Mouse (Mus musculus) granulocyte monocyte progenitor cell, adult 5-6 weeks (primary cell): ENCODE results near the gene Aco1. TPM values are rescaled to one million over a fixed set of nuclear protein-coding genes. Genes with fewer than 3 reads are reported as not detected.
"Not testable (repeated sequence)": the region's sequence is repeated elsewhere in the genome, so short reads cannot be mapped to it uniquely, and the experiment has no call there.

Experiments
- ATAC-seq: replicated peaks from 2 replicates; pipeline ENCODE4 v1.8.0; 2016; ENCODE audit warnings: mild to moderate bottlenecking, moderate TSS enrichment, inconsistent platforms; ENCODE audit not compliant: poor library complexity, severe bottlenecking
- total RNA-seq, 2 experiments: library from RNA; stranded (forward) in 1 of 2; stranded (reverse) in 1 of 2; fragments of 200-712, 200-1000 nt in 1 of 2; fragments of >200 nt in 1 of 2; fragmentation: Nextera tagmentation in 1 of 2; gene quantifications; 2 replicates each; pipeline ENCODE4 v1.2.3; 2014 to 2017

The Aco1 gene
- total RNA-seq (2014; fragmentation: Nextera tagmentation) (20.6 and 30.3 TPM in 2 replicates), total RNA-seq (2017) (17.2 and 26.8 TPM in 2 replicates)

DNA sequence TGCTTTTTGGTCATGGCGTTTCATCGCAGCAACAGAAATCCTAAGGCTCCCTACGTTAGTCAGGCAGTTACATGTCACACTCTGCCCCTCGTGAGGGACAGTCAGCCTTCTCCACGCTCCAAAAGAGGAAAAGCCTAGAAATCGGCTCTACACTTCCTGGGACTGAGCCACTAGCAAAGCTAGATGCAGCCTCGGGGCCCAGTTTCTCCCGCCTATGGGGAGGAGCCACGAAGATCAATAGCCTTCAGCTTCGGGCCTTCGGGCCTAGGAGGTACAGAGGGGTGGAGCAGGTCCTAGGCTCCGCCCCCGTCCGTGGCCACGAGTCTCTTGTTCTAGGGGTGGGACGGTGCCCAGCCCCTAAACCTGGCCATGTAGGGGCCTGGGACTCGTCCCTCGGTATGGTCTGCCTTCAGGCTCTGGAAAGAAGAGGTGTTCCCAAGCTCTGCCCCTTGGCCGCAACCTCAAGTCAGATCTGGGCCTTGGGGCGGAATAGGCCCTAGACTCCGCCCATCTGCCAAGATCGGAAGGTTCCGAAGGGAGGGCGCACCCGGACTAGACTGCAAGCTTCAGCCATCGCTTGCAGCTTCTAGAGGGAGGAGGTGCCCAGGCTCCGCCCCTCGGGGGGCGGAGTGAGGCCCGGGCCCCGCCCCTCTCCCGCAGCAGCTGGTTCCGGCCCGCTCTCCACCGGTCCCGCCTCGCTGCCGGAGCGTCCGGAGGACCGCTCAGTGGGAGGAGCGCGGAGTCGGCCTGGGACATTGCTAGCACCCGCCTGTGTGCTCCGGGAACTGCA lies at the start of gene Aco1:
Gene Aco1 (plus strand): TSS at position 339 of the 790 bp plus-strand sequence.
- peak; percentile 84 for ATAC-seq

DNA sequence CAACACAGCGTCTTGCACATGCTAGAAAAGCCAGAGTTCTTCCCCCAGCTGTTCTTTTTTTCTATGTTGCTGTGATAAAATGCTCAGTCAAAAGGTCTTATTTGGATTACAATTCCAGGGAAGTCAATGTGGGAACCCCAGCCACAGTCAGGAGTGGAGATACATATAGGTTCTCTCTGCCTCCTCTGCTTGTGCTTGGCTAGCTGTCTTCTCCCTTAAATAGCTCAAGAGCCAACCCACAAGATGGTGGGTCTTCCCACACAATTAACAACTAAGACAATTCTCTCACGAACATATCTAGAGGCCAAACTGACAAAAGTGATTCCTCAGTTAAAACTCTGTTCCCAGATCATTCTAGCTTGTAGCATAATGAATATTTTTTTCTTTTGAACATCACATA lies 47.9 kb upstream of the Aco1 start:
- ATAC-seq, result no peak

DNA sequence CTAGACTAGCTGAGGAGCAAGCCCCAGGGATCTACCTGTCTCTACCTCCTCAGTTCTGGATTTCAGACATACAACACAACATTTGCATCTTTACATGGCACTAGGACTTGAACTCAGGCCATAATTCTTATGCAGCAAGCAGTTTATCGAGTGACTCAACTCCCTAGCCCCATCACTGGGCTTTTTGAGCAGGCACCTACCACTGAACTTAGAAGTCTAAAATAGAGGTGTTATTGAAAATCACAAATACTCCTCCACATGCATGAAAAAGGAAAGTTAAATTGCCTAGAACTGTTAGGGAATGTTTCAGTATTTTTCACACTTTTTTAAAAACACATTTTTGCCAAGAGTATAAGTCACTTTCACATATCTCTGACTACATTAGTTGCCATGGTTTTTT lies 39.9 kb upstream of the Aco1 start:
- no peak for ATAC-seq

DNA sequence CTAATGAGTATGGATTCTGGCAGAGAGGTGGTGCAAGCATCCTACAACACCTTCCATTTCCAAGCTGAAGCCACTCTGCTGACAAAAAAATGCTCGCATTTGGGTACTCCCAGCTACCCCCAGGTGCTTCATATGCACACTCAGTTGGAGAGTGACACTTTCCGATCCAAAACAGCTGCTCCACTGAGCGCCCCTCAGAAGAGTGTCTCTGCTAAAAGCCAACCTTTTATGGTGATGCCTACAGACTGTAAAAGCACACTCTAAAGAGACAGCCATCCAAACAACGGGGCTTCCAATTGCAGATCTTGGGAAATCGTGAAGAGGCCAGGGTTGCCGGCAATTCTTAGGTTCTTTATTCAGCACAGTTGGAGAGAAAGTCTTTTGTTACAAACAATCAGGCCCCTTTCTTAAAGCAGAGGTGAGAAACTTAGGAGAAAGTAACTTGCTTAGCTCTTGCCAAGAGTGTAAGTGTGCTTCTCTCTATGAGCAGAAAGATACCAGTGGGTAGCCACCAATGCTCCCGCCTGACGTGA lies 36.8 kb upstream of the Aco1 start:
- ATAC-seq, result no peak

DNA sequence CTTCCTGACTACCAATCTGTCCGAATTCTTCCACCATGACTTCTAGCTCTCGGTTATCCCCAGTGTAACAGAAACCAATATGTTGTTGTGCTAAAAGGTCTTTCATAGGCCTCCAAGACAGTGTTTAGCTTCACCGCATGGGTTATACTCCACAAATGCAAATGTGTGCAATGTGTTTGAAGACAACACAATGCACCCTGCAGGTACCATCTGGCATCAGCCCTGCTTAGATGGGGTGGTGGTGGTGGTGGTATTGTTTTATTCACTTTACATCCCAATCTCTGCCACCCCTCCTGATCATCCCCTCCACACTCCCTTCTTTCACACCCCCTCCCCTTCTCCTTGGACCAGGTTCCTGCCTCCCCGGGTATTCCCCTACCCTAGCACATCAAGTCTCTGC lies 34.9 kb upstream of the Aco1 start:
- ATAC-seq, result no peak

DNA sequence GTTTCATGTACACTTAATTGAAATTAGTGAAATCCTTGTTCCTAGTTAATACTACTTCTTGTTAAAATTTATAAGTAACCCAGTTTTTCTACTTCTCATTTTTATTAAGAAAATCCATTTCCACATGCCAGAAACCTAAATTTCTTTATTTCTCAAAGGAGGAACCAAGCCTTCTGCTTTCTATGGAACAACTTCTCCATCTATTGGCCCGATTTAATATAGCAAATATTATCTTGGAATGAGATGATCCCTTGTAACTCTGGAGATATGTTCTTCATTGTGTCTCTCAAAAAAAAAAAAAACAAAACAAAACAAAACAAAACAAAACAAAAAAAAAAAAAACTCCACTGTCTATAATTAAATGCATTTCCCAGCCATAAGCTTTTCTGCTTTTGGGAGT lies 29.7 kb upstream of the Aco1 start:
- ATAC-seq, result no peak

DNA sequence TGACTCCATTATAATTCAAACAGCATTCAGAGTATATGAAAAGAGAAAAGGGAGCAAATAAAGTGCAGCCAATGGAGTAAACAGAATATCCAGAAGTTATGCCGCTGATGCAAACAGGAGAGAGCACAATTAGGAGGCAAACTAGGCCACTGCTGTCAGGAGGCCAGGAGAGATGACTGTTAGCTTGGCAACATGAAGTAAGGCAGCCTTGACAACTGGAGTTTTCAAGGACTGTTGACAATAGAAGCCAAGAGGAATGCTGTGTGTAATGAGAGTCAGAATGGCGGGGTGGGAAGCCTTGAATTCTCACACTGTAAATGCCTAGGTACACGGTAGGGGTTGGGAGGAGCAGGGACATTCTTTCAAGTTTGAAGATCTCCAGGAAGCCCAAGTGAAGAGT lies 21.7 kb upstream of the Aco1 start:
- no peak for ATAC-seq

DNA sequence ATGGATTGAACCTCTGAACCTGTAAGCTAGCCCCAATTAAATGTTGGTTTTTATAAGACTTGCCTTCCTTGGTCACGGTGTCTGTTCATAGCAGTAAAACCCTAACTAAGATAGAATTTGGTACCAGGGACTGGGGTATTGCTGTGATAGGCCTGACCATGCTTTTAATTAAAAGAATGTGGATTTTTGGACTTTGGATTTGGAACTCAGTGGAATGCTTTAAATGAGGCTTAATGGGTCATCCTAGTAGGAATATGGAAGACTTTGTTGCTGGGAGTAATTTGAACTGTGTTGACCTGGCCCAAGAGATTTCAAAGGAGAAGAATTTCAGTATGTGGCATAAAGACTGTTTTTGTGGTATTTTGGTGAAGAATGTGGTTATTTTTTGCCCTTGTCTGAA lies 20.6 kb upstream of the Aco1 start:
- ATAC-seq, result not testable (repeated sequence)

DNA sequence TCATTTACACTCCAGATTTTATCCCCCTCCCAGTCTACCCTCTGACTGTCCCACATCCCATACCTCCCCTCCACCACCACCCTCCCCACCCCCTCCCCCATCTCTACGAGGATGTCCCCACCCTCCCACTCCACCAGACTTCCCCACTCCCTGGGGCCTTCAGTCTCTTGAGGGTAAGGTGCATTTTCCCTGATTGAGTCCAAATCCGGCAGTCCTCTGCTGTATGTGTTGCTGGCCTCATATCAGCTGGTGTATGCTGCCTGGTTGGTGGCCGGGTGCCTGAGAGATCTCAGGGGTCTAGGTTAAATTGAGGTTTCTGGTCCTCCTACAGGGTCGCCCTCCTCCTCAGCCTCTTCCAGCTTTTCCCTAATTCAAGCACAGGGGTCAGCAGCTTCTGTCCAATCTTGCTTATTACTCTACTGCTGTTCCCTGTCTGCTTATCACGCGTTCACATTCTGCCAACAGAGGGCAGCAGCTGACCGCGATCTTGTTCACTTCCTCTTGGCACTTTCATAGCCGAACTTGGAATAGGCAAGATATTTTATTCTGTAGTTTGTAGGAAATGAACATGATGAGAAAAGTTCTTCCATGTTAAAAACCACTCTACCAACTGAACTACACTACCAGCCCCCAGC lies 8.3 kb upstream of the Aco1 start:
- ATAC-seq, result peak; percentile 95

DNA sequence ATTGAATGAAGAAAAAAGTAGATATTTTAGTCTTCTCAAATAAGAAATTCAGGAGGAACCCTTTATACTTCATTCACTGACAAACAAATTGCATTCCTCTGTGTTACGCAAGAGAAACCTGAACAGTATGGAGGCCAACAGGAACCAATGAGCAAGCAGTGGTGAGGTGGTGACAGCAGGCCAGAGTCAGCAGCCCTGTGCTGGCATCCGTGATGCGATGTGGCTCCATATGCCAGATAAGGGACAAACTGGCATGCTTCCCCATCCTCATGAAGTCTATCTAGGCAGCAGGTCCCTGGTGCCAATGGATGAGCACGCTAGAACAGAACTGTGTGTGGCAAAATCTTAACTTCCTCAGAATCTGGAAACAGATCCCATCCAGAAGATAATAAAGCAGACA lies 6.4 kb upstream of the Aco1 start:
- ATAC-seq, result peak; percentile 68

DNA sequence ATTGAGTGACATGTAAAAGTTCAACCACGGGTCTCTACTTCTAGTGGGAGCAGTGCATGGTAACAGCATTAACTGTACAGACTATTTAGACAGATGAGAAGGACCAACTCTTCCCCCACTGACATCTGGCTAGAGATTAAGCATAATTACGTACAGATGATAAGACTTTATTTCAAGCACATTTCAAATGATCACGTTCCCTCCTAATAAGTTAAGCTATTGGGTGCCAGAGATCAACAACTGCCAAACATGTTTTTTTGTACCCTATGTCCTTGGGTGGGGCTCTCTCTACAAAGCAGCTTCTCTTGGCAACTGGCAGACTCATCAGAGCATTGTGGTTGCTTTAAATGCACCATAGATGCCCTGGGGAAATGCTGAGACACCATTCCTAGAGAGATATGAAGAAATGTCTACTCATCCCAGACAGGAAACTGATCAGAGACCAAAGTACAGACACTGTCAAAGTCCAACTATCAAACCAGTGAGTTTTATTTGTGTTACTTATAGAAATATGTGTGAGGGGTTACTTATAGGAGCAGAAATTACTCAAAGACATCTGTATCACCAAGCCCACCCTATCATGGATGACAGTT lies 3.1 kb upstream of the Aco1 start:
- no peak for ATAC-seq

DNA sequence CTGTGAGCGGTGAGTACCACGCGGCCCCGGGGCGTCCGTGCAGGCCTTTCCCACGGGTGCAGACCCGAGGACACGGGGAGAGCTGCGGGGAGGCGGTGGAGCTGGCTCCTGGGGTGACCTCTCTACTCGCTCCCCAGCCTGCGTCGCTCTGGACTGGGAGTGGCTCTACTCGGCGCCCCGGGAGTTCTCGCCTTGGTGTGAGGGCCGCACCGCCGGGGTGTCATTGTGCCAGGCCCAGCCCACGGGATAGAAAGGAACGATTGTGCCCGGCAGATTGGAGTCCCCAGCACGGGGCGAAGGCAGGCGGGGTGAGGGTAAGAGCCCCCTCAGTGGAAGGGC lies 621 bp downstream of the Aco1 start:
- no peak; the same call in 1 of the 2 replicates for ATAC-seq

DNA sequence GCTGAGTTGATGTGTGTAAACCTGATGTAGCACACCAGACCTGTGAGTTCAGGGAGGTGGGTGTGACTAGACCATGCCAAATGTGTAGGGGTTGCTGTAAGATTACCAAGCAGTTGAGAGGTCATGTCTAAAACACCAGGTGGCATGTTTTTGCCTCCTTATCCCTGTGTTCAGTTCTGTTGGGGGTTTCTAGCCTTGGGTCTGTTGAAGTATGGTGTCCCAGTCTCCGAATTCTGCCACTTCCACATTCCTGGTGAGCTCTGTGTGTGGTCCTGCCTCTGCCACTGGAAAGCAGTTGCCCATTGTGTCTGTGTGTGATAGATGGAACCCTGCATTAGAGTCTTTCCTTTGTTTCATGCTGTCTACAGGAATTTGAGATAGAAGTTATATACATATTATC lies 1.7 kb downstream of the Aco1 start:
- no peak for ATAC-seq

DNA sequence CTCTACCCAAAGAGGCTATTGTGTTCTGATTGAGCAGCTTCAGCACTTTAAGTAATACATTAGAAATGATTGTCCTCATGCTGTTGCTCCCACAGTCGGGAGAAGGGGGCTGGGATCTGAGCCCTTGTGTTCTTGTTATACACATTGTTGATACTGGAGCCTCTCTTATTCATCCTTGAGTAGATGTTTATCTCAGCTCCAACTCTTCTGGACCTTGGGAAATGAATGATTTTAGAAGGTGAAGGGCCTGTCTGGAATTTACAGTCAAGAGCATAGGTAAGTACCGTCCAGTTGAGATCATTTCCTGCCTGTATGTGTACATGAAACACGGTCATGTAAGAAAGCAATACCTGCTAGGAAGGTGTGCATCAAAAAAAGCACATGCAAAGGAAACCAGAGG lies 2.1 kb downstream of the Aco1 start:
- ATAC-seq, result no peak

DNA sequence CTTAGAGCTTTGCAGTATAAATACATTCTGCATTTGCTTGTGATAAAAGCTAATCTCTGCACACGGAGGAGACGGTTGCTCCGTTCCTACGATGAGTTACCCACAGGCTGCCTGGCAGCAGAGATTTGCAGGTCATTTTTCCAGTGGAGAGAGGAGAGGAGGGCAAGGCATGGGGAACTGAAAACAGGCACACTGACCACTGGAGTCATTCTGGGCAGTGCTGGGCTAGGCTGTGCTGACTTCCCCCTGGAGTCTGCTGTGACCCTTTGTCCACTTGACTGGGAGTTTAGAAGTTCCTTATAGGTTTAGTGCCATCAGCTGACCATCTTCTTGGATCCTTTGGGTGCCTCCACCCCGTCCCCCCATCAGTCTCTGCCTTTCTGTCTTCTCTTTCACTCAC lies 5.4 kb downstream of the Aco1 start:
- ATAC-seq, result peak; percentile 21; the same call in 1 of the 2 replicates

DNA sequence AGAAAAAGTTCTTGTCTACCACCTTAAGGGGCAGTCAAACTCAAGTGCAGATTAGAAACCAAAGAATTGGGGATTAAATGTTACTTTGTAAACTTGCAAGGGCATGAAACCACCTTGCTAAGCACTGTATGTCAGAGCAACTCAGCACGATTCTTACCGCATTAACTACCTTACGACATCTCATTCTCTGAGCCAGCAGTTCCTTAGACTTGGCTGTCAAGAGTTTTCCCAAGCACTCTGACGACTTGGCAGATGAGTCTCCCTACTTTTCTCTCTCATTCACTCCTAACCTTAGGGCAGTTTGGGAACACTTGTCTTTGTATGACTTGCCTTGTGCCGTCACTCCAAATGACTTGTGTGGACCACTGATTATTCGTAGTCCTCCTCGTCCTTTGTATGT lies 7.2 kb downstream of the Aco1 start:
- ATAC-seq, result no peak

DNA sequence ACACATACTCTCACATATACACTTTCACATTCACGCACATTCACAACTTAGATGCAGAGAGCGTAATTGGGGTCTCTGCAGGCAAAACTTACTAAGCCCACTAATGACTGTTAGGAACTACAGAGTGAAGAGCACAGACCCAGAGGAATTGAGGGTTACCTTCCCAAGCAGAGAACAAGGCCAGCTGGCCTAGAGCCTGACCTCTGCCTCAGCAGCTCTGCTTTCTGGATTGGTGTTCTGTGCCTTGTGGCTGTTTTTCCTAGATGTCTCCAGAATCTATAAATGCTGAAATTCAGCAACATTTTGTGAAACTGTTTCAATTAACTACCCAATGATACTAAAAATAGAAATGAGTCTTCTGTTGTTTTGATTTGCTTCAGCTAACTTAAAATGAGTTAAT lies 9.9 kb downstream of the Aco1 start:
- no peak for ATAC-seq

DNA sequence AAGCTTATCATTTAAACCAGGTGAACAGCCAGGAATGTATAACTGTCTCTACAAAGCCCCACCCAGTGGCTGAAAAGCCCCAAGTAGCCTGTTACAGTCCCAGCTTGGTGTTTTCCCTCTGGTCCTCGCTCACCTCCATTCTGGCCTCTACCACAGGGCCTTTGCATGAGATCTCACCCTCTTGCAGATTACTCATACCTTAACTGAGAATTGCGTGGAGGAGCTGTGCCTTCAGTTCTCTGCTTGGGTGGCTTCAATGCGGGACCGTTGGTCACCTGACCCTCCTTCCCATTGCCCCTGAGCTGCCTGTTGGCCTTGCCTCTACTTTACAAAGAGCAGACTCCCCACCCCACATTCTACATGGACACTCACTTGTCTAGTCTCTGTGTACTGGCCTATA lies 10.6 kb downstream of the Aco1 start:
- ATAC-seq, result no peak

DNA sequence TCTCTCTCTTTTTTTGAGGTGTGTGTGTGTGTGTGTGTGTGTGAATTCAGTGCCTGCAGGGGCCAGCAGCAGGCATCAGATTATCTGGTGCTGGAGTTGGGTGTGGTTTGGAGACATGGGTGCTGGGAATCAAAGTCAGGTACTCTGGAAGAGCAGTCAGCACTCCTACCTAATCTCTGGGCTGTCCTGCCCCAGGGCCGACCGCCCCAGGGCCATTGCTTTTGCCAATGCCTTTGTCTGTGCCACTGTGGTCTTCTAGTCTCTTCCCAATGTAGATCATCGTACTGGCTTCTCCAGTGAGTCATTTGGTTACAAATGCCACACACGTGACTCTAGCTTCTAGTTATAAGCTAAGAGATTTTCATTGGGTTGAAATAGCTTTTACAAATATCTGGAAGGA lies 11.9 kb downstream of the Aco1 start:
- no peak for ATAC-seq

DNA sequence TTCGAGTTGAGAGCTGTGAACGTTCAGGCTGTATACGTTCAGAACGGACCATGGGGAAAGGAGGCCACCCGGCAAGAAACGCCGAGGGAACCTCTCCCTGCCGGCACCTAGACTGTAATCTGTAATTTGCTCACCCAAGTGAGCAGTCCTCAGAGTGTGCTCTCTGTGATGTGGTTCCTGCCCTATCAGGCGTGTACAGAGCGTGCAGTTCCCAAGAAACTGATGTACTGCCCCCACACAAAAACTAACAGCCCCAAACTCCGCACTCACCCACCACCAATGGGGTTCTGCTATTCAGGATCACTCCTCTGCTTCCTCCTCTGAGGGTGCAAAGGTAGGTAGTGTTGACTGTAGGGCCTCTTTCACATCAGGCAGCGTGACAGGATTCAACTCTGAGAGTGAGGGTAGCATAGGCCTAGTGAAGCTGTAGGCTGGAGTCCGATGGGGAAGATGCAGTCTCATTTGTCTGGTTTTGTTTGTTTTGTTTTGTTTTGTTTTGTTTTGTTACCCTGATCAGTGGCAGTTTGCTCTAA lies 12.7 kb downstream of the Aco1 start:
- no peak for ATAC-seq

DNA sequence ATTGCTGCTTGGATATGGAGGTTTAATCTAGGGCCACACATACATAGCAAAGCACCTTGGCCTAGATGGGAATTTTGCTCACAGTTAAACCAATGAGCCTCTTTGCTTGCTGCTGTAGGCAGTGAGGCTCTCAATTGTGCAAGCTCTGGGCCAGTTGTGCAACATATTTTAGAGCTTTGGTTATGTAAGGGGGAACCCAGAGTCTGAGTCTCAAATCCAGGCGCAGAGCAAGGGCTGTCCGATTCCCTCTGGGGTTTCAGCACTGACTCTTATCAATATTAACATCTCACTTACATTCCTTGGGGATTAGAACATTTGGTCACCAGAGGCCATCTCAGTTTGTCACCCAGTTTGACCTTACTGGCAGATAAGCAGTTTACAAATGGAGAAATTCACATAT lies 13.3 kb downstream of the Aco1 start:
- ATAC-seq, result peak; percentile 96
